Mouse (Mus musculus): Measurements from ENCODE around the gene Esyt2.

Esyt2 gene

DNA sequence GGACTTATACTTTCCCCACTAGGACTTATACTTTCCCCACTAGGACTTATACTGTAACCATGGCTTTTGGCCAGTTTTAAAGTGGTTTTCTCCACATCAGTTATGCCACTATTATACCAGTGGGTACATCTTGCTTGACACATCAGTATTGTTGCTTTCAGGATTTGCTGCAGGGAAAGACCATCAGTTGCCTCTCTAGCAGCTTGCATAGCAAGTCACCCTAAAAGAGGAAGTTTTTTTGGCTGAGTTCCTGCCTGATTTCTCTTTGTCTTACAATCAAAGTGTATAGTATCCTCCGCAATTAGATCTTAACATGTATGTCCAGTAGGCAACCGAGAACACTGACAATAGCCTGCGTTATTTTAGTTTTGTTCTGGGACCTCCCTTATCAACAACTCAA, 155.1 kb downstream of the Esyt2 start:
- no peak for DNase-seq (ENCODE audit: low read depth in 1 of 2, low spot score in 2 of 2)

DNA sequence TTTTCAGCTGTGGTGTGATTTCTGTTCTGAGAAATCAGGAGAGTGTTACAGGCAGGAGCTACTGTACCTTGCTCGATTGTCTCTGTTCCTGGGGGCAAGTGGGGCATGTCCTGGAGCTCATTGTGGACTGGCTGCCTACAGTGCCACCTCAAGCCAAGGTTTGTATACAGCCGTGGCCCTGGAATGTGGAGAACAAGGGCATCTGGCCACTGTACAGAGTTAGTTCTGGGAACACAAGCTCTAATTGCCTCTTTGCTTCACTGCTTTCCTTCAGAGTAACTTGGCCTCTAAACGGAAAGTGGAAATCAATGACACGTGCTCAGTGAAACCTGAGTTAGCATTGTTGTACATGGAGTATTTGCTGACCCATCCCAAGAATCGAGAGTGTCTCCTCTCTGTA, 157.6 kb downstream of the Esyt2 start:
- DNase-seq (ENCODE audit: low read depth in 1 of 2, low spot score in 2 of 2): no peak
